Mouse (Mus musculus): ENCODE measurements around the gene Dock3. TPM values are rescaled to one million over a fixed set of nuclear protein-coding genes. Genes with fewer than 3 reads are reported as not detected.

Gene Dock3
- total and polyA plus RNA-seq, 2 experiments from 2014 or later: 21.6 to 52.4 TPM

DNA sequence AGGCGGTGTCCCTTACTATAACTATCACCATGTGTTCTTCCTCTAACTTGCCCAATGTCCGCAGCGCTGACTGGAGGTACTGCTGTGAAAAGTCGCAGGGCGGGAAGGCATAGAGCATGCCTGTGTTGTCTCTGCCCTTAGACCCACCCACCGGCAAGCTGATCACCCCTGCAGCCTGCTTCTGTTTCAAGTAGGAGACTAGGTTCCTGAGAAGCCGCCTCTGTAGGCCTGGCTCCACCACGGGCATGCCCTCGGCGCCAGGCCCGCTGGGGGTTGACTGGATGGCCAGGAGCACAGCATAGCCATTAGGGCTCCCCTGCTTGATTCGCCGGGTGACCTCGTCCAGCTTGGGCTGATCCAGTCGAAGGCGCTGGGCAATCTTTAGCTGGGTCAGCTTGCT lies 347.4 kb downstream of the Dock3 start:
- Histone ChIP-seq H3K4me2 (ENCODE audit: low read depth, low read length) (peak overlapping the region; percentile 93), H3K9me3 (ENCODE audit: low read length) (no peaks in the 10 kb centered on the region), H3K9ac (replicated peaks; ENCODE audit: low read length) (peak overlapping the region; percentile 92; the same call in 1 of the 2 replicates), H3K36me3 (ENCODE audit: insufficient read depth, low read length) (peaks cover 36% of the 10 kb centered on the region; the same call in 1 of the 2 replicates), H3K4me3 (ENCODE audit: low read length) (peak overlapping the region; percentile 73), H3K27ac (no peak overlapping the region), H3K4me1 (ENCODE audit: insufficient read depth, low read length) (peaks cover 19% of the 10 kb centered on the region), H3K27me3 (ENCODE audit: insufficient read depth, low read length) (no peaks in the 10 kb centered on the region)
- no peak for DNase-seq (ENCODE audit: low spot score)
- TF ChIP-seq CTCF (IDR thresholded peaks at IDR 0.05; ENCODE audit: low read depth): no peak
- no peak for ATAC-seq
- WGBS: 22% methylated on average over 16 of the region's 16 CpGs

DNA sequence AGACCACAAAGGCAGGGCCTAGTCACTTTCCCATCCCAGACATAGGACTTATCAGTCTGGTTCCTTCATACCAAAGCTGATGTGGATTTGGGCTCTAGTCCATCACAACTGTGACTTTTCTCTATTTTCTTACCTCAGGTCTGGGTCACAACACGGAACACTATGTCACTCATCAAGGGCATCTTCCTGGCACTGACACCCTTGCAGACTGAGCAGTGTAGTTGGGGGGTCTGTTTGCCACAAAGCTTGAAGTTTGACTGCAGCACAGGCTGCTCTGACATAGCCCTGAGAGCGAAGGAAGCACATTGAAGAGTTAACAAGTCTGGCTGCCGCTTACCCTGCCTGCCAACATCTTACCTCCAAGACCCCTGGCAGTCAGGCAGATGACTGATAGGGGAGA lies 348.6 kb downstream of the Dock3 start:
- peaks cover 19% of the 10 kb centered on the region for H3K4me1 ChIP-seq (ENCODE audit: insufficient read depth, low read length)
- no peak for DNase-seq (ENCODE audit: low spot score)
- no peaks in the 10 kb centered on the region for H3K27me3 ChIP-seq (ENCODE audit: insufficient read depth, low read length)
- H3K9ac ChIP-seq (replicated peaks; ENCODE audit: low read length): 0 out of 2 replicates have a peak overlapping the region, but pooled peaks have one; percentile 9
- no peak for ATAC-seq
- H3K4me2 ChIP-seq (ENCODE audit: low read depth, low read length): peak overlapping the region; percentile 93
- 64% methylated on average over 3 of the region's 3 CpGs for WGBS
- H3K9me3 ChIP-seq (ENCODE audit: low read length): no peaks in the 10 kb centered on the region
- no peak overlapping the region for H3K27ac ChIP-seq
- peaks cover 27% of the 10 kb centered on the region; the same call in 1 of the 2 replicates for H3K36me3 ChIP-seq (ENCODE audit: insufficient read depth, low read length)
- no peak for TF ChIP-seq CTCF (IDR thresholded peaks at IDR 0.05; ENCODE audit: low read depth)
- peak overlapping the region; percentile 73 for H3K4me3 ChIP-seq (ENCODE audit: low read length)

- DNase-seq (ENCODE audit: low spot score) (no peak), ATAC-seq (no peak)
- Histone ChIP-seq H3K4me3 (ENCODE audit: low read length) (no peak overlapping the region), H3K9ac (replicated peaks; ENCODE audit: low read length) (no peak overlapping the region), H3K4me1 (ENCODE audit: insufficient read depth, low read length) (peaks cover 19% of the 10 kb centered on the region), H3K27ac (no peak overlapping the region), H3K27me3 (ENCODE audit: insufficient read depth, low read length) (no peaks in the 10 kb centered on the region), H3K9me3 (ENCODE audit: low read length) (no peaks in the 10 kb centered on the region), H3K4me2 (ENCODE audit: low read depth, low read length) (no peak overlapping the region), H3K36me3 (ENCODE audit: insufficient read depth, low read length) (peaks cover 34% of the 10 kb centered on the region; the same call in 1 of the 2 replicates)
- TF ChIP-seq CTCF (IDR thresholded peaks at IDR 0.05; ENCODE audit: low read depth): no peak
- 66% methylated on average over 4 of the region's 4 CpGs for WGBS
Observed at GRCm38 (mm10) chr9:106882176-106882575, 349.5 kb downstream of the Dock3 start.

- no peak overlapping the region for H3K4me2 ChIP-seq (ENCODE audit: low read depth, low read length)
- no peak overlapping the region for H3K27ac ChIP-seq
- H3K4me1 ChIP-seq (ENCODE audit: insufficient read depth, low read length): peaks cover 19% of the 10 kb centered on the region
- no peak overlapping the region for H3K4me3 ChIP-seq (ENCODE audit: low read length)
- no peaks in the 10 kb centered on the region for H3K9me3 ChIP-seq (ENCODE audit: low read length)
- no peak for DNase-seq (ENCODE audit: low spot score)
- no peak overlapping the region for H3K9ac ChIP-seq (replicated peaks; ENCODE audit: low read length)
- H3K36me3 ChIP-seq (ENCODE audit: insufficient read depth, low read length): peaks cover 36% of the 10 kb centered on the region; the same call in 1 of the 2 replicates
- no peak for TF ChIP-seq CTCF (IDR thresholded peaks at IDR 0.05; ENCODE audit: low read depth)
- no peaks in the 10 kb centered on the region for H3K27me3 ChIP-seq (ENCODE audit: insufficient read depth, low read length)
- 52% methylated on average over 4 of the region's 4 CpGs for WGBS
- no peak for ATAC-seq
Observed at GRCm38 (mm10) chr9:106881071-106881755, 350.5 kb downstream of the Dock3 start.

GRCm38 (mm10) chr9:106879471-106879870 lies 352.2 kb downstream of the Dock3 start:
- no peak overlapping the region for H3K4me3 ChIP-seq (ENCODE audit: low read length)
- no peak overlapping the region for H3K4me2 ChIP-seq (ENCODE audit: low read depth, low read length)
- DNase-seq (ENCODE audit: low spot score) (no peak), ATAC-seq (no peak)
- H3K9me3 ChIP-seq (ENCODE audit: low read length): no peaks in the 10 kb centered on the region
- 61% methylated on average over 4 of the region's 4 CpGs for WGBS
- no peak overlapping the region for H3K27ac ChIP-seq
- peaks cover 10% of the 10 kb centered on the region for H3K4me1 ChIP-seq (ENCODE audit: insufficient read depth, low read length)
- no peak for TF ChIP-seq CTCF (IDR thresholded peaks at IDR 0.05; ENCODE audit: low read depth)
- H3K36me3 ChIP-seq (ENCODE audit: insufficient read depth, low read length): peaks cover 52% of the 10 kb centered on the region; the same call in 1 of the 2 replicates
- no peak overlapping the region for H3K9ac ChIP-seq (replicated peaks; ENCODE audit: low read length)
- no peaks in the 10 kb centered on the region for H3K27me3 ChIP-seq (ENCODE audit: insufficient read depth, low read length)

GRCm38 (mm10) chr9:106876666-106877065 lies 355.0 kb downstream of the Dock3 start:
- no peak for TF ChIP-seq CTCF (IDR thresholded peaks at IDR 0.05; ENCODE audit: low read depth)
- H3K4me3 ChIP-seq (ENCODE audit: low read length): no peak overlapping the region

DNA sequence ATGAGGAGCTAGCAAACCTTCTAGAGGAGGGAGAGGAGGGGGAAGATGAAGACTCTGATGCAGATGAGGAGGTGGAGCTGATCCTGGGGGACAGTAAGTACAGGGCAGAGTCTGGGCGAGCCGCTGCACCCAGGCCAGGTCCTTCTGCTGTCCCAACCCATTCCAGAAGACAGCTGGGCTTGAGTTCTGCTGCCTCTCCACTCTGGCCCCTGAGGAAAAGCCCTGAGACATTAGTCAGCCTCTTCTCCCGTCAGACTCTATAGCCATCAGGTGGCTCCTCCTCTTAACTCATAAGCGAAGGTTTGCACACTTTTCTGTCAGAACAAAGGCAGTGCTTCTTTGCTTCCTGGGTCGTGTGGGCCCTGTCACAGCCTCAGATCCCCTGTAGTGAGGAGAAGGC lies 357.5 kb downstream of the Dock3 start:
- peaks cover 36% of the 10 kb centered on the region; the same call in 1 of the 2 replicates for H3K36me3 ChIP-seq (ENCODE audit: insufficient read depth, low read length)
- H3K4me3 ChIP-seq (ENCODE audit: low read length): no peak overlapping the region
- WGBS: 85% methylated on average over 5 of the region's 5 CpGs
- no peaks in the 10 kb centered on the region for H3K27me3 ChIP-seq (ENCODE audit: insufficient read depth, low read length)
- no peak overlapping the region for H3K27ac ChIP-seq
- no peak for TF ChIP-seq CTCF (IDR thresholded peaks at IDR 0.05; ENCODE audit: low read depth)
- H3K9ac ChIP-seq (replicated peaks; ENCODE audit: low read length): no peak overlapping the region
- no peaks in the 10 kb centered on the region for H3K4me1 ChIP-seq (ENCODE audit: insufficient read depth, low read length)
- DNase-seq (ENCODE audit: low spot score) (no peak), ATAC-seq (no peak)
- H3K4me2 ChIP-seq (ENCODE audit: low read depth, low read length): no peak overlapping the region
- H3K9me3 ChIP-seq (ENCODE audit: low read length): no peaks in the 10 kb centered on the region

More at GRCm38 (mm10) chr9:106876666-106877065, 355.0 kb downstream of the Dock3 start:
- no peak overlapping the region for H3K9ac ChIP-seq (replicated peaks; ENCODE audit: low read length)
- H3K27ac ChIP-seq: no peak overlapping the region
- no peaks in the 10 kb centered on the region for H3K27me3 ChIP-seq (ENCODE audit: insufficient read depth, low read length)
- no peaks in the 10 kb centered on the region for H3K4me1 ChIP-seq (ENCODE audit: insufficient read depth, low read length)
- 78% methylated on average over 3 of the region's 3 CpGs for WGBS
- H3K4me2 ChIP-seq (ENCODE audit: low read depth, low read length): no peak overlapping the region
- ATAC-seq (no peak), DNase-seq (ENCODE audit: low spot score) (no peak)
- H3K36me3 ChIP-seq (ENCODE audit: insufficient read depth, low read length): peaks cover 49% of the 10 kb centered on the region; the same call in 1 of the 2 replicates
- no peaks in the 10 kb centered on the region for H3K9me3 ChIP-seq (ENCODE audit: low read length)
